Mouse (Mus musculus) lung, postnatal 0 days (tissue): ENCODE results near the gene Pole.

Source experiments
- CTCF ChIP-seq: IDR thresholded peaks from 2 replicates; pipeline ENCODE4 v1.5.1; 2016; ENCODE audit warnings: antibody characterized with exemption, mild to moderate bottlenecking
- EP300 ChIP-seq: IDR thresholded peaks from 2 replicates; pipeline ENCODE4 v1.6.1; 2016; ENCODE audit warnings: antibody characterized with exemption, mild to moderate bottlenecking, control low read depth

DNA sequence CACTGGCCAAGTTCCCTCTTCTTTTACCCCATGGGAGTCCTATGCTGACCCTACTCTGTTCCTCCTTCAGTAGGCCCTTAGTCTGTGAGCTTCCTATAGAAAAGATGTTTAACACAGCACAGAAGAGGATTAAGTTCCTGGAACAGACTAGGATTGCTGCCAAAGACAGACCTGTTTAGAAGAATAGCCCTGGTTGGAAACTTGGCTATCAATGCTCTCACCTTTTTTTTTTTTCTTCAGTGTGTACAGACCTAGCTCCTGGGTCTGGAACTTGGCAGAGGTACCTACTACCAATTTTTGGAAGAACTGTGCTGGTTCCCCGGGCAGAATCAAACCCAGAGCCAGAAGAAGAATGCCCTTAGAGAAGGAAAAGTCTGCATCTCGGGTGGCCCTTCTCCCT lies 9.7 kb upstream of the Pole start:
- TF ChIP-seq CTCF, result no peak
- no peak for TF ChIP-seq EP300
